Mouse (Mus musculus) ES-Bruce4 (cell line): ENCODE results near the gene Otos. TPM values are rescaled to one million over a fixed set of nuclear protein-coding genes. Genes with fewer than 3 reads are reported as not detected.

Experiments
- H3K27ac ChIP-seq: 2 replicates; pipeline ENCODE4 v1.5.1; 2012; ENCODE audit warnings: low read length, inconsistent platforms; ENCODE audit not compliant: insufficient read depth
- H3K27me3 ChIP-seq: 2 replicates; pipeline ENCODE4 v1.6.1; 2012; ENCODE audit warnings: mild to moderate bottlenecking, low read length, inconsistent platforms; ENCODE audit not compliant: control insufficient read depth, poor library complexity, insufficient read depth, severe bottlenecking
- H3K36me3 ChIP-seq: 2 replicates; pipeline ENCODE4 v1.6.1; 2012; ENCODE audit warnings: inconsistent platforms, mild to moderate bottlenecking, low read length, moderate library complexity; ENCODE audit not compliant: control insufficient read depth, poor library complexity, insufficient read depth, severe bottlenecking
- H3K4me1 ChIP-seq: one replicate; pipeline ENCODE4 v1.8.1; 2011; ENCODE audit warnings: low read length; ENCODE audit not compliant: control insufficient read depth, insufficient read depth
- H3K4me3 ChIP-seq: 2 replicates; pipeline ENCODE4 v1.5.1; 2011; ENCODE audit warnings: low read depth, mild to moderate bottlenecking, low read length
- H3K9ac ChIP-seq: 2 replicates; pipeline ENCODE4 v1.6.1; 2012; ENCODE audit warnings: low read depth, mild to moderate bottlenecking, inconsistent platforms; ENCODE audit not compliant: poor library complexity, severe bottlenecking
- H3K9me3 ChIP-seq: replicated peaks from 2 replicates; pipeline ENCODE4 v1.6.1; 2012; ENCODE audit warnings: mild to moderate bottlenecking, low read length, inconsistent platforms; ENCODE audit not compliant: control insufficient read depth, poor library complexity, insufficient read depth, severe bottlenecking
- CTCF ChIP-seq: IDR thresholded peaks from one replicate; pipeline ENCODE4 v1.8.1; 2011; ENCODE audit warnings: low read depth, low read length
- EP300 ChIP-seq: IDR thresholded peaks from 2 replicates; pipeline ENCODE4 v1.6.1; 2011; ENCODE audit warnings: low read depth, low read length; ENCODE audit not compliant: insufficient read depth
- POLR2A ChIP-seq: IDR thresholded peaks from one replicate; pipeline ENCODE4 v1.8.1; 2011; ENCODE audit warnings: low read length; ENCODE audit not compliant: insufficient read depth
- polyA plus RNA-seq: library from polyadenylated mRNA; stranded (reverse); fragments of >200 nt; gene quantifications from 2 replicates; pipeline ENCODE4 v1.2.4, GENCODE M21; 2011; ENCODE audit warnings: low read depth; ENCODE audit not compliant: missing spikeins, insufficient read depth, insufficient read length

The Otos gene
- polyA plus RNA-seq, 1 experiment, result not detected

DNA sequence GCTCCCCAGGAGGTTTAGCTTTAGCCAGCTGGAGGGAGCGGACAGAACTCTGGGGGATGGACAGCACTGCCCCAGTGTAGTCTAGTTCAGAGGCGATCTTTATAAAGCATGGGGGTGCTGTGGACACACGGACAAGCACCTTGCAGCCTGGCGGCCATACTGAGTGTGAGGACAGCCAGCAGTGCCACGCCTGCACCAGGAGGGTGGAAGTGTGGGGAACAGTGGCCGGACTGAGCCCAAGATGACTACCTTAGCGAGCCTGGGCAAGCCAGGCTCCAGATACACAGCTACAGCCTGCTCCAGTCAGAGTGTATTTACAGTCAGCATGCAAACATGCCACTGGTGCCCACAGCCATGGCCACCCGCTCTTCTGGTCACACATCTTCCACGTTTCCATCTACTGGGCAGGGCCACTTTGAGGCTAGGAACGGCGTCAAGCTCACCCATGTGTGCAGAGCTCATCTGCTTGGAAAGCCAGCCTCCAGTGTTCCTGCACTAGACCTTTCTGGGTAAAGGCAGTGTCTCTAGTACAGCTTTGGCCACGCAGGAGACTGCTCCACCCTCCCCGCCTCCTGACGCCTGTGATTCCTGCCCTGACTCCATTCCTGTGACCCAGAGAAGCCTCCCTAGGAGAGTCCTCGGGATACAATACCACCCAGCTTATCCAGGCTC, 11.0 kb downstream of the Otos start:
- peaks cover 5% of the 10 kb centered on the region for H3K4me1 ChIP-seq
- H3K4me3 ChIP-seq, result no peak overlapping the region
- no peak for TF ChIP-seq POLR2A
- no peak for TF ChIP-seq CTCF
- no peak for TF ChIP-seq EP300
- H3K9ac ChIP-seq, result no peak overlapping the region
- no peaks in the 10 kb centered on the region for H3K36me3 ChIP-seq
- no peak overlapping the region for H3K27ac ChIP-seq
- no peaks in the 10 kb centered on the region for H3K9me3 ChIP-seq
- no peaks in the 10 kb centered on the region for H3K27me3 ChIP-seq

GRCm38 (mm10) chr1:92636676-92637075, 12.0 kb downstream of the Otos start:
- no peak overlapping the region for H3K4me3 ChIP-seq
- no peak overlapping the region for H3K9ac ChIP-seq
- peaks cover 5% of the 10 kb centered on the region for H3K4me1 ChIP-seq
- no peaks in the 10 kb centered on the region for H3K36me3 ChIP-seq
- no peaks in the 10 kb centered on the region for H3K27me3 ChIP-seq
- H3K9me3 ChIP-seq, result no peaks in the 10 kb centered on the region
- no peak overlapping the region for H3K27ac ChIP-seq
- TF ChIP-seq POLR2A, result no peak
- no peak for TF ChIP-seq EP300
- no peak for TF ChIP-seq CTCF

DNA sequence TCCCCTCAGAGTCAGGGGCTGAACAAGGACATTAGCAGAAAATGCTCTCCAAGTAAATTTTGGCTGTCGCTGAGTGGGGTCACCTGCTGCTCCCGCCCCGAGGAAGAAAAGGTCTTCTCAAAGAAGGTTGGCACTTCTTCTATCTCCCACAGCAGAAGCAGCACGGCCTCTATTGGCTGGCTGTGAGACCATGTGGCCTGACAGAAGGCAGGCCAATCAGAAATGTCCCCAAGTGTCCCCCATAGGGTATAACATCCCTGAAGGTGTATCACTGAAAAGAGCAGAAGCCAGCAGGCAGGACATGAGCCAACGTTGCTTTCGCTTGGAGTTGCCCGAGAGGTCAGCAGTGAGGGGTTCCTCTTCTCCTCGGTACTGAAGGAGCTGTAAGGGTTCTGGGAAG, 12.6 kb downstream of the Otos start:
- no peaks in the 10 kb centered on the region for H3K9me3 ChIP-seq
- no peaks in the 10 kb centered on the region for H3K36me3 ChIP-seq
- TF ChIP-seq EP300 (no peak), POLR2A (no peak)
- no peak overlapping the region for H3K27ac ChIP-seq
- no peak overlapping the region for H3K4me3 ChIP-seq
- H3K9ac ChIP-seq, result no peak overlapping the region
- H3K27me3 ChIP-seq, result no peaks in the 10 kb centered on the region
- H3K4me1 ChIP-seq, result peaks cover 5% of the 10 kb centered on the region

DNA sequence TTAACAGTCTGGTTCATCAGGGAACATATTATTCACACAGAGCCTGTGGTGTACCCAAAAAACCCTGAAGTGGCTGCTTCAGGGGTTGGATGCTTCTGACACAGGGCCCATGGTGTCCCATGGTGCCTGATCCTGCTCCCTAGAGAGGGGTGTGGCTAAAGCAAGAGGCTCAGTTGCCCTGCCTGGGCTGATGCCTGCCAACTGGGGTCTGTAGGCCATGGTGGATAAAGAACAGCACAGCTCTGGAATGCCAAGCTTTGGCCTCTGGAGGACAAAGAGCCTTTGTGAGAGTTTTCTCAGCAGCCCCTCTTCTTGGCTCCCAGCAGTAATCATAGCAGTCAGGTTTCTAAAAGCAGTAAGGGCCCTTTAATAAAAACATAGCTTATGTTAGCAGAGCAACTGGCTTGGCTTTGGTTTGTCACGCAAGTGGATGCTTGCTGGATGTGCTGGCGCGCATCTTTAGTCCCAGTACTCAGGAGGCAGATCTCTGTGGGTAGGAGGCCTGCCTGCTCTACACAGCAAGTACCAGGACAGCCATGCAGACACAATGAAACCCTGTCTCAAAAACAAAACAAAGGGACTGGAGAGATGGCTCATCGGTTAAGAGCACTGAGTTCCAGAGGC, 13.6 kb downstream of the Otos start:
- no peaks in the 10 kb centered on the region for H3K36me3 ChIP-seq
- no peak overlapping the region for H3K9ac ChIP-seq
- no peak overlapping the region for H3K4me3 ChIP-seq
- TF ChIP-seq EP300, result no peak
- TF ChIP-seq POLR2A, result no peak
- no peak for TF ChIP-seq CTCF
- H3K4me1 ChIP-seq, result peaks cover 2% of the 10 kb centered on the region
- no peaks in the 10 kb centered on the region for H3K27me3 ChIP-seq
- no peak overlapping the region for H3K27ac ChIP-seq
- no peaks in the 10 kb centered on the region for H3K9me3 ChIP-seq

DNA sequence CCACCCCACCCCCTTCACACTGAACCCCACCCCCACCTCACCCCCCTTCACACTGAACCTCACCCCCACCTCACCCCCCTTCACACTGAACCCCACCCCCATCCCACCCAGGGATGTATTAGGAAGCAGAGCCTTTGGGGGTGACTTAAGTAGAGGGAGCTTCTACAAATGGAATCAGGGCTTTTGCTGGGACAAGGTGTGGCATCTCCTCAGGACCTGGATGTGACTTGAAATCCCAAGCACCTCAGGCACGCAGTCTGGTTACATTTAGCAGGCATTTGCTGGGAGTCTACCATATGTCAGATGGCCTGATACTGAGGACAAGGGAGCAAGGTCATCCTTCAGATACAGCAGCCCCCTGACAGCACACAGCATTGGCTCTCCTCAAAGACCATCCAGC, 14.1 kb downstream of the Otos start:
- Histone ChIP-seq H3K36me3 (no peaks in the 10 kb centered on the region), H3K27ac (no peak overlapping the region), H3K9me3 (no peaks in the 10 kb centered on the region), H3K4me3 (no peak overlapping the region), H3K27me3 (no peaks in the 10 kb centered on the region), H3K4me1 (peaks cover 2% of the 10 kb centered on the region), H3K9ac (no peak overlapping the region)
- no peak for TF ChIP-seq CTCF
- no peak for TF ChIP-seq EP300
- TF ChIP-seq POLR2A, result no peak

DNA sequence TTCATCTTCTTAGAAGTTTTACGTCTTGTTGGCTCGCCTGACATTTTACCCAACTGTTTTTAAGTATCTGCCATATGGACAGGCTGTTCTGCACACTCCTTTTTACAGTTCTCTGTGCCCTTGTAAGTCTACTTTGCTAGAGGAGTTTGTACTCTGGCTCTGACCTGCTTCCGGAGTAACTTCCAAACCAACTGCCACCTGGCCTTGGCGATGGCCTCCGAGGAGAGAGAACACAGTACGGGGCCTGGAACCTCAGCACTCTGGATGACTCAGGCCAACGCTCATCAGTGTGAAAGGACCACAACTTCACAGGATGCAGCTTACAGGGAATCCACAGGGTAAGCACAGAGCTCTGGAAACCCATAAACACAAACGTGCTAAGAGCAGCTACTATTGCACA, 14.9 kb downstream of the Otos start:
- Histone ChIP-seq H3K9me3 (no peaks in the 10 kb centered on the region), H3K4me3 (no peak overlapping the region), H3K4me1 (peaks cover 2% of the 10 kb centered on the region), H3K27me3 (no peaks in the 10 kb centered on the region), H3K27ac (no peak overlapping the region), H3K36me3 (no peaks in the 10 kb centered on the region), H3K9ac (no peak overlapping the region)
- no peak for TF ChIP-seq EP300
- TF ChIP-seq POLR2A, result no peak
- TF ChIP-seq CTCF, result no peak
